Mouse (Mus musculus): ENCODE results near the gene Txnip.

GRCm38 (mm10) chr3:96555999-96556614 lies 1.6 kb upstream of the Txnip start:
- TF ChIP-seq CTCF (IDR thresholded peaks at IDR 0.05; ENCODE audit: borderline replicate concordance, extremely low read depth, insufficient read depth, insufficient read length) (no peak), POLR2A (IDR thresholded peaks at IDR 0.05; ENCODE audit: borderline replicate concordance, extremely low read depth, insufficient read depth, insufficient read length, poor library complexity, severe bottlenecking) (no peak)
